Mouse (Mus musculus): ENCODE measurements at regions not wholly inside any gene's neighbourhood (a gene's known extent, or its start where the extent isn't known, plus 50 kb on each side); places are given as distances from the start of the nearest gene placed in this dataset.

DNA sequence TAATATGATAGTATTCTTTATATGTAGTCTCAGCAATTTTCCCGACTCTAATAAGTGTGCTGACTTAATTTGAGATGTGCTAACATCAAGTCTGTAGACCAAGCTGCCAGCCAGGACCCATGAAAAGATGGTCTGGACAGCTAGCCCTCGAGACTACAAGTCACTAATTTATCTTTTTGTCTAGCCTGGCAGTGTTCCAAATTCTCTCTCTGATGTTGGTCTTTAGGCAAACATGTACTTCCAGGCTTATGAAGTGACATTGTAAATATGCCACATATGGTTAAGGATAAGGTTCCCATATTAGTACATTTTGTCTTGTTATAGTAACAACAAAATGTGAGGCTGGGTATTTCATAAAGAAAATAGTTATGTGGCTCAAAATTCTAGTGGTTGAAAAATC, 288.5 kb downstream of the Ice1 start:
- Histone ChIP-seq H3K4me1 (ENCODE audit: insufficient read depth) (no peaks in the 10 kb centered on the region), H3K9ac (no peak overlapping the region), H3K4me2 (no peak overlapping the region), H3K36me3 (ENCODE audit: insufficient read depth) (no peaks in the 10 kb centered on the region), H3K4me3 (ENCODE audit: low read depth, low read length) (no peak overlapping the region), H3K27me3 (ENCODE audit: insufficient read depth, low read length) (no peaks in the 10 kb centered on the region), H3K27ac (ENCODE audit: low read depth) (peak overlapping the region; percentile 87), H3K9me3 (ENCODE audit: low read depth, low read length) (no peaks in the 10 kb centered on the region)
- ATAC-seq (ENCODE audit: insufficient read depth): peak; percentile 83
- WGBS: 22% methylated on average over 2 of the region's 2 CpGs
- peak; percentile 95 for DNase-seq
- no peak for TF ChIP-seq CTCF (IDR thresholded peaks at IDR 0.05; ENCODE audit: low read depth)

- ATAC-seq (ENCODE audit: insufficient read depth) (no peak), DNase-seq (peak; percentile 55)
- Histone ChIP-seq H3K36me3 (ENCODE audit: insufficient read depth) (no peaks in the 10 kb centered on the region), H3K9me3 (ENCODE audit: low read depth, low read length) (no peaks in the 10 kb centered on the region), H3K9ac (no peak overlapping the region), H3K27ac (ENCODE audit: low read depth) (no peak overlapping the region), H3K27me3 (ENCODE audit: insufficient read depth, low read length) (no peaks in the 10 kb centered on the region), H3K4me2 (no peak overlapping the region), H3K4me3 (ENCODE audit: low read depth, low read length) (no peak overlapping the region), H3K4me1 (ENCODE audit: insufficient read depth) (no peaks in the 10 kb centered on the region)
- WGBS: 63% methylated on average over 2 of the region's 2 CpGs
- TF ChIP-seq CTCF (IDR thresholded peaks at IDR 0.05; ENCODE audit: low read depth): no peak
Observed at GRCm38 (mm10) chr13:70369647-70370046, 267.8 kb downstream of the Ice1 start.

DNA sequence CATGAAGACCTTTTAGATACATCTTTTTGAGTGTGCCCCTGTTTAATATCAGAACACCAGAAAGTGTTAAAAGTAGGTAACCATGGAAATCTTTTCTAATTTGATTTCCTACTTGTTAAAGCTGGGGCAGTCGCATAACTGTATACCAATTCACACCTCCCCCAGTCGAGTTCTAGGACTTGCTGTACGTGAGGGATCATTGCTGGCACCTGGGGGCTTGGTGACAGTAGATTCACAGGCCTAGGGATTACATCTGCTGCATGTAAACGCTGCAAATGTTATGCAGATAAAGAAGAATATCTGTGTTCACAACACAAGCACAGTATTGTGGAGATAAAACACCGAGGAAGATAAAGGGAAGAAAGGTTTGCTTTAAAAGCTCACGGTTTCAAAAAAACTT, 256.7 kb downstream of the Ice1 start:
- no peak overlapping the region for H3K4me3 ChIP-seq (ENCODE audit: low read depth, low read length)
- TF ChIP-seq CTCF (IDR thresholded peaks at IDR 0.05; ENCODE audit: low read depth): no peak
- H3K27me3 ChIP-seq (ENCODE audit: insufficient read depth, low read length): no peaks in the 10 kb centered on the region
- H3K4me1 ChIP-seq (ENCODE audit: insufficient read depth): no peaks in the 10 kb centered on the region
- no peak overlapping the region for H3K9ac ChIP-seq
- DNase-seq (no peak), ATAC-seq (ENCODE audit: insufficient read depth) (no peak)
- no peaks in the 10 kb centered on the region for H3K9me3 ChIP-seq (ENCODE audit: low read depth, low read length)
- no peak overlapping the region for H3K27ac ChIP-seq (ENCODE audit: low read depth)
- no peaks in the 10 kb centered on the region for H3K36me3 ChIP-seq (ENCODE audit: insufficient read depth)
- 50% methylated on average over 6 of the region's 6 CpGs for WGBS
- H3K4me2 ChIP-seq: no peak overlapping the region

DNA sequence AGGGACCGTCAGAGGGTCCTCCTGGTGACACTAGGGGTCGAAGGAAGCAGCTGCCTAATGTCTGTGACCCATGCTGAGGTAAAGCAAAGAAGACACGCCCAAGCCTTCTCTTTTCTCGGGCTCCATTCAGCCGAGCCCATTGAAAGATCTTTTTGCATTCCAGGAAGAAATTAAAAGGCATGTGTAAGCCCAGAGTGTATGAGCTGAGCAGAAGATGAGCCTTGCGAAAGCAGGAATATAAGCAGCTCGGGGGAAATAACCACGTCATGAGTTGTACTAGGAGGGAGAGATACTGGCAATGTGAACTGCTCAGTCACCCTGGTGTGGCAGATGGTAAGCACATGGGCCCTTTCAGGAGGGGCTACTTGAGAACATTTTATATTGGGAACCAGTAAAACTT, 252.1 kb downstream of the Ice1 start:
- 52% methylated on average over 8 of the region's 8 CpGs for WGBS

GRCm38 (mm10) chr13:70412788-70413187, 224.6 kb downstream of the Ice1 start:
- Histone ChIP-seq H3K4me1 (ENCODE audit: insufficient read depth) (no peaks in the 10 kb centered on the region), H3K36me3 (ENCODE audit: insufficient read depth) (no peaks in the 10 kb centered on the region), H3K9me3 (ENCODE audit: low read depth, low read length) (no peaks in the 10 kb centered on the region), H3K4me3 (ENCODE audit: low read depth, low read length) (no peak overlapping the region), H3K27ac (ENCODE audit: low read depth) (no peak overlapping the region), H3K4me2 (no peak overlapping the region), H3K27me3 (ENCODE audit: insufficient read depth, low read length) (no peaks in the 10 kb centered on the region), H3K9ac (no peak overlapping the region)
- DNase-seq (no peak), ATAC-seq (ENCODE audit: insufficient read depth) (no peak)
- WGBS: 81% methylated on average over 1 of the region's 1 CpGs
- no peak for TF ChIP-seq CTCF (IDR thresholded peaks at IDR 0.05; ENCODE audit: low read depth)

More for the DNA sequence above, 252.1 kb downstream of the Ice1 start:
- Histone ChIP-seq H3K4me3 (ENCODE audit: low read depth, low read length) (no peak overlapping the region), H3K36me3 (ENCODE audit: insufficient read depth) (no peaks in the 10 kb centered on the region), H3K9me3 (ENCODE audit: low read depth, low read length) (no peaks in the 10 kb centered on the region), H3K9ac (no peak overlapping the region), H3K27ac (ENCODE audit: low read depth) (no peak overlapping the region), H3K4me2 (no peak overlapping the region), H3K4me1 (ENCODE audit: insufficient read depth) (no peaks in the 10 kb centered on the region), H3K27me3 (ENCODE audit: insufficient read depth, low read length) (no peaks in the 10 kb centered on the region)
- no peak for TF ChIP-seq CTCF (IDR thresholded peaks at IDR 0.05; ENCODE audit: low read depth)
- DNase-seq (no peak), ATAC-seq (ENCODE audit: insufficient read depth) (no peak)

DNA sequence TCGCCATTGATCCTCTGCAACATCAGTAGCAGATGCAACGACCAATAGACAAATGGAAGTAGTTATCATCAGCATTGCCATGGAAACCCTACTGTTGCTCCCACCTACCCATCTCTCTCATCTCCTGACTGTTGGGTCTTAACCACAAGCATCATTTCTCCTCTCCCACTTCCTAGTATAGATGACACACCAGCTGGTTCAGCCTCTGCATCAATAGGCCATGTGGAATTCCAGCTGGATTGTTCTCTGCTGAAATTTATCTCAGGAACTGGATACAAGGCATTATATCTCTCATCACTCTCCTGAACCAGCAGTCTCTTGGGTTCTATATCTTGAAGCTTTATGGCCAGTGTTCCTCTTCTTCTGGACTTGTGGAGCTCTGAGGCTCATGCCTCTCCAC, 219.3 kb downstream of the Ice1 start:
- Histone ChIP-seq H3K4me2 (no peak overlapping the region), H3K9me3 (ENCODE audit: low read depth, low read length) (no peaks in the 10 kb centered on the region), H3K4me3 (ENCODE audit: low read depth, low read length) (no peak overlapping the region), H3K27ac (ENCODE audit: low read depth) (no peak overlapping the region), H3K36me3 (ENCODE audit: insufficient read depth) (no peaks in the 10 kb centered on the region), H3K9ac (no peak overlapping the region), H3K27me3 (ENCODE audit: insufficient read depth, low read length) (no peaks in the 10 kb centered on the region), H3K4me1 (ENCODE audit: insufficient read depth) (no peaks in the 10 kb centered on the region)
- 81% methylated on average over 2 of the region's 2 CpGs for WGBS
- no peak for ATAC-seq (ENCODE audit: insufficient read depth)
- no peak for DNase-seq
- no peak for TF ChIP-seq CTCF (IDR thresholded peaks at IDR 0.05; ENCODE audit: low read depth)

GRCm38 (mm10) chr13:70439419-70439818, 198.0 kb downstream of the Ice1 start:
- Histone ChIP-seq H3K9ac (no peak overlapping the region), H3K27me3 (ENCODE audit: insufficient read depth, low read length) (no peaks in the 10 kb centered on the region), H3K4me2 (no peak overlapping the region), H3K27ac (ENCODE audit: low read depth) (no peak overlapping the region), H3K9me3 (ENCODE audit: low read depth, low read length) (no peaks in the 10 kb centered on the region), H3K4me1 (ENCODE audit: insufficient read depth) (no peaks in the 10 kb centered on the region), H3K36me3 (ENCODE audit: insufficient read depth) (no peaks in the 10 kb centered on the region), H3K4me3 (ENCODE audit: low read depth, low read length) (no peak overlapping the region)
- DNase-seq (no peak), ATAC-seq (ENCODE audit: insufficient read depth) (no peak)
- TF ChIP-seq CTCF (IDR thresholded peaks at IDR 0.05; ENCODE audit: low read depth): no peak
- WGBS: 49% methylated on average over 1 of the region's 1 CpGs

- 74% methylated on average over 4 of the region's 4 CpGs for WGBS
- H3K36me3 ChIP-seq (ENCODE audit: insufficient read depth): no peaks in the 10 kb centered on the region
- no peak overlapping the region for H3K9ac ChIP-seq
- no peak for TF ChIP-seq CTCF (IDR thresholded peaks at IDR 0.05; ENCODE audit: low read depth)
- H3K4me1 ChIP-seq (ENCODE audit: insufficient read depth): no peaks in the 10 kb centered on the region
- H3K27me3 ChIP-seq (ENCODE audit: insufficient read depth, low read length): no peaks in the 10 kb centered on the region
- no peaks in the 10 kb centered on the region for H3K9me3 ChIP-seq (ENCODE audit: low read depth, low read length)
- no peak overlapping the region for H3K4me3 ChIP-seq (ENCODE audit: low read depth, low read length)
- ATAC-seq (ENCODE audit: insufficient read depth) (peak; percentile 38; the same call in 1 of the 2 replicates), DNase-seq (peak; percentile 60)
- no peak overlapping the region for H3K4me2 ChIP-seq
- no peak overlapping the region for H3K27ac ChIP-seq (ENCODE audit: low read depth)
Observed at GRCm38 (mm10) chr13:70446940-70447339, 190.5 kb downstream of the Ice1 start.
